Mouse (Mus musculus): ENCODE measurements at regions not wholly inside any gene's neighbourhood (a gene's known extent, or its start where the extent isn't known, plus 50 kb on each side); places are given as distances from the start of the nearest gene placed in this dataset.

- in situ Hi-C loops (cut with MboI, MseI), result no loop called here
Measured at GRCm38 (mm10) chr15:63193617-63194491, 651.1 kb downstream of the Gsdmc2 start.

- in situ Hi-C loops (cut with MboI, MseI), result no loop called here
Measured at GRCm38 (mm10) chr15:63191731-63192130, 653.2 kb downstream of the Gsdmc2 start.

- in situ Hi-C loops (cut with MboI, MseI), result no loop called here
Measured at GRCm38 (mm10) chr15:63190086-63190485, 654.9 kb downstream of the Gsdmc2 start.

GRCm38 (mm10) chr15:63171003-63171402, 674.0 kb downstream of the Gsdmc2 start:
- in situ Hi-C loops (cut with MboI, MseI), result no loop called here

GRCm38 (mm10) chr15:63170171-63170570, 674.8 kb downstream of the Gsdmc2 start:
- in situ Hi-C loops (cut with MboI, MseI), result no loop called here

GRCm38 (mm10) chr15:63166411-63166810, 678.6 kb downstream of the Gsdmc2 start:
- in situ Hi-C loops (cut with MboI, MseI), result no loop called here

- in situ Hi-C loops (cut with MboI, MseI), result no loop called here
Measured at GRCm38 (mm10) chr15:63163550-63164279, 681.3 kb downstream of the Gsdmc2 start.

- in situ Hi-C loops (cut with MboI, MseI), result no loop called here
Measured at GRCm38 (mm10) chr15:63162881-63163549, 682.0 kb downstream of the Gsdmc2 start.

GRCm38 (mm10) chr15:63123123-63123688, 721.8 kb downstream of the Gsdmc2 start:
- in situ Hi-C loops (cut with MboI, MseI), result no loop called here

- in situ Hi-C loops (cut with MboI, MseI), result no loop called here
Measured at GRCm38 (mm10) chr15:63112918-63113317, 732.1 kb downstream of the Gsdmc2 start.

GRCm38 (mm10) chr15:63100093-63100492, 744.9 kb downstream of the Gsdmc2 start:
- in situ Hi-C loops (cut with MboI, MseI), result no loop called here

GRCm38 (mm10) chr15:63081972-63082371, 763.0 kb downstream of the Gsdmc2 start:
- in situ Hi-C loops (cut with MboI, MseI), result no loop called here

GRCm38 (mm10) chr15:63079825-63080224, 765.2 kb downstream of the Gsdmc2 start:
- in situ Hi-C loops (cut with MboI, MseI), result no loop called here

GRCm38 (mm10) chr15:63071921-63072320, 773.1 kb downstream of the Gsdmc2 start:
- in situ Hi-C loops (cut with MboI, MseI), result no loop called here

GRCm38 (mm10) chr15:63067126-63067525, 777.9 kb downstream of the Gsdmc2 start:
- in situ Hi-C loops (cut with MboI, MseI), result loop anchor here (10.0 kb wide), 1 partner anchor 1212 kb away; no protein-coding TSS in a partner anchor

GRCm38 (mm10) chr15:63066020-63066439, 778.9 kb downstream of the Gsdmc2 start:
- in situ Hi-C loops (cut with MboI, MseI), result loop anchor here (10.0 kb wide), 1 partner anchor 1211 kb away; no protein-coding TSS in a partner anchor

GRCm38 (mm10) chr15:63061891-63062290, 783.1 kb downstream of the Gsdmc2 start:
- in situ Hi-C loops (cut with MboI, MseI), result loop anchor here (10.0 kb wide), 1 partner anchor 1207 kb away; no protein-coding TSS in a partner anchor

- in situ Hi-C loops (cut with MboI, MseI), result loop anchor here (10.0 kb wide), 1 partner anchor 1206 kb away; no protein-coding TSS in a partner anchor
Measured at GRCm38 (mm10) chr15:63060826-63061225, 784.2 kb downstream of the Gsdmc2 start.

GRCm38 (mm10) chr15:63052570-63053255, 792.3 kb downstream of the Gsdmc2 start:
- in situ Hi-C loops (cut with MboI, MseI), result no loop called here

- in situ Hi-C loops (cut with MboI, MseI), result no loop called here
Measured at GRCm38 (mm10) chr15:63050033-63050432, 794.9 kb downstream of the Gsdmc2 start.

GRCm38 (mm10) chr15:63042367-63042766, 802.6 kb downstream of the Gsdmc2 start:
- in situ Hi-C loops (cut with MboI, MseI), result no loop called here

All from T-helper 2 cell (primary cell).